Mouse (Mus musculus): Measurements from ENCODE around the gene Pgpep1. TPM values are rescaled to one million over a fixed set of nuclear protein-coding genes. Genes with fewer than 3 reads are reported as not detected.

The Pgpep1 gene
- total and polyA plus RNA-seq, 2 experiments from 2014 or later, result 44.2 to 65.7 TPM

DNA sequence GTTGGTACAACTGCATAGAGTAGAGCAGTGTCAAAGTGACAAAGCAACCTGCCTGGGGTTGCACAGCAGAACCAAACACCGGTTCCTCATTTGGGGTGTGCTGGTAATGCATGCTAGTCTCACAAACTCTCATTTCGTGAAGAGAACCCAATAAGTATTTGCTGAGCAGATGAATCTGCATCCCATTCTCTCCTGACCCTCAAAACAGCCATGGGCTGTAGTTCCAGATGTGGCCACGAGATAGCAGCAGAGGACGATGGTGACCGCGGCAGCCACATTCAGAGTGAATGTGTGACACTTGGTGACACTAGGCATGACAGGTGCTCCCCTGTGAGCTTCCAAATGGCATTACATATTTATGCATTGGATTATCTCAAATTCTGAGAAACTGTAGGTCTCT is 48.3 kb downstream of the Pgpep1 start:
- ATAC-seq (no peak), DNase-seq (ENCODE audit: low spot score) (peak; percentile 88)
- H3K4me1 ChIP-seq (ENCODE audit: insufficient read depth, low read length), result peaks cover 21% of the 10 kb centered on the region
- H3K4me2 ChIP-seq (ENCODE audit: low read depth, low read length), result peak overlapping the region; percentile 78
- WGBS, result under 1% methylated on average over 6 of the region's 6 CpGs
- no peaks in the 10 kb centered on the region for H3K9me3 ChIP-seq (ENCODE audit: low read length)
- H3K27ac ChIP-seq, result peak overlapping the region; percentile 66; the same call in 1 of the 2 replicates
- H3K36me3 ChIP-seq (ENCODE audit: insufficient read depth, low read length), result no peaks in the 10 kb centered on the region
- peak; percentile 98 for TF ChIP-seq CTCF (IDR thresholded peaks at IDR 0.05; ENCODE audit: low read depth)
- peak overlapping the region; percentile 36 for H3K4me3 ChIP-seq (ENCODE audit: low read length)
- H3K9ac ChIP-seq (replicated peaks; ENCODE audit: low read length), result peak overlapping the region; percentile 40; the same call in 1 of the 2 replicates
- H3K27me3 ChIP-seq (ENCODE audit: insufficient read depth, low read length), result no peaks in the 10 kb centered on the region

DNA sequence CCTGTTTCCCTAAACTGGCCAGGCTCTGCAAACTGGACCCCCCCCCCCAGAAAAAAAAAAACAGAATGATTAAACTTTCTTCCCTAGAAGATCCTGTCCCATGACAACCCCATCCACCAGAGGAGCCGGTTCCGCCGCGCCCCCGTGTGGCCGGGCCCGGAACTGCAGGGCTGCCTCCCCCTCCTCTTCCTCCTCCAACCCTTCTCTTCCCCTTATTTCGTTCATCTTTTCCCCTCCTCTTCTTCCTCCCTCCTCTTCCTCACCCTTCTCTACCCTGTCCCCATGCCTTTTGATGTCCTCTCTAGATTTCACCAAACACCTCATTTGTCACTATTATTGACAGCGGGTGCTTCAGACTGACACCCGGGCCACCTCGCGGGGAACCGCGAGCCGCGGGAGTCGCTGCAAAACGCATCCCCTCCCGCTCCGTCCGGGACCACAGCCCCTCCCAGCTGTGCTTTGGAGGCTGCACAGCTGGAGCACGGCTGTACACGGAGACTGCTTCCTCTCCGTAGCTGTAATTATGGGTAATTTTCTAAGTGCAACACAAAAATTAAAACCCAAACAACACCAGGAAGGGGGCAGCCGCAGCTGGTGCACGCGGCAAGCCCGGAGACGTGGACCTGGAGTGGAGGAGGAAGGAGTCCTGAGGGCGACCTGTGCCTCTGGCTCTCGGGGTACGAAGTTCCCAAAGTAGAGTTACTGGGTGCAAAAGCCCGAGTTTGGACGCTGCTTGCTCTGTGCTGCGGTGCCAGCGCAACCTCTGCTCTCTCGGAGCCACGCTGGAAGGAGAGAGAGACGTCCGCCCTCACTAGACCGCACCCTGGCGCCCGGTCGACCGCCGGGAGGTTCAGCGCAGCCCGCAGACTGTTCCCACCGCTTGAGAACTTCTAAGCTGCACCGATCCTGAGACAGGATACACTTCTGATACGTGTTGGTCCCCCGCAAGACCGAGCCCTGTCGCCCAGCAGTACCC is 49.1 kb downstream of the Pgpep1 start:
- Histone ChIP-seq H3K9me3 (ENCODE audit: low read length) (no peaks in the 10 kb centered on the region), H3K4me3 (ENCODE audit: low read length) (peak overlapping the region; percentile 36), H3K4me1 (ENCODE audit: insufficient read depth, low read length) (peaks cover 25% of the 10 kb centered on the region), H3K36me3 (ENCODE audit: insufficient read depth, low read length) (no peaks in the 10 kb centered on the region), H3K9ac (replicated peaks; ENCODE audit: low read length) (peak overlapping the region; percentile 40), H3K27ac (peak overlapping the region; percentile 80; the same call in 1 of the 2 replicates), H3K4me2 (ENCODE audit: low read depth, low read length) (peak overlapping the region; percentile 78), H3K27me3 (ENCODE audit: insufficient read depth, low read length) (no peaks in the 10 kb centered on the region)
- no peak for ATAC-seq
- WGBS, result under 1% methylated on average over 54 of the region's 54 CpGs
- peak; percentile 66 for DNase-seq (ENCODE audit: low spot score)
- TF ChIP-seq CTCF (IDR thresholded peaks at IDR 0.05; ENCODE audit: low read depth), result peak; percentile 94

DNA sequence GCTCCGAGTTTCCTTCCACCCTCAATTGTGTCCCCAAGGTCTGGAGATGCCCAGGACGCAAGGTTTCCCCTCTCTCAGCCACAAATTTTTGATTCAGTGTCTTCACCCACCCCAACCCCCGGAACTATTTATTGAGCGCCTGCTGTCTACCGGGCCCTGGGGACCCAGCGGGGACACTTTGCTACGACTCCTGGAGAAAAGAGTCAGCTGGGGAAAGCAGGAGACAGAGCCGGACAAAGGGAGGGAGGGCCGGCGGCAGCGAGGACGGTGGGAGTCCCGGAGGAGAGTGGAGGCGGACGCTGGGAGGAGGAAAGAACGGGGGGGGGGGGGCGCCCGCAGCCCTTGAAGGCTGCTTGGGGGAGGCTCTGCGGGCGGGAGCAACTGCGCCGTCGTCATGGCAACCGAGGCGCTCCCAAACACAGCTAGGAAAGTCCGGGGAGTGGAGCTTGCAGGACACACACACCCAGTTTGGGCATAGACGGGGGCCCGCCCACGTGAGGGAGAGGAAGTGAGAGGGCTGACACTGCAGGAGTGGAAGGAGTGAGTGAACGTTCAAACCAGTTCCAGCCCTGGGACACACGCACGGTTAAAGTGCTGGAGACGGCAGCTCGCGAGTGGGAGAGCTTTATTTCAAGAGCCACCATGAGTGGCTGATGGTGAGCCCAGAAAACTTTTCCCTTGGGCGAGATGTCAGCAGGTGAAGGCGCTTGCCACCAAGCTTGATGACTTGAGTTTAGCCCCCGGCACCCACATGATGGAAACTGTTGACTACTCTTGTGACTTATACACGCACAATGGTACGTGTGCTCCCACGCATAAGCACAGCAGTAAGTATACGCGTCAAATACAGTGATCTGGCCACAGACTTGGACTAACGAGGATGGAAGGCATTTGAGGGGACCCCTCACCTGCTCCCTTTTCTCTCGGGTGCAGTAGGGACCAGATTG is 50.1 kb downstream of the Pgpep1 start:
- no peak for TF ChIP-seq CTCF (IDR thresholded peaks at IDR 0.05; ENCODE audit: low read depth)
- Histone ChIP-seq H3K9me3 (ENCODE audit: low read length) (no peaks in the 10 kb centered on the region), H3K4me1 (ENCODE audit: insufficient read depth, low read length) (peaks cover 25% of the 10 kb centered on the region), H3K4me2 (ENCODE audit: low read depth, low read length) (peak overlapping the region; percentile 78), H3K36me3 (ENCODE audit: insufficient read depth, low read length) (no peaks in the 10 kb centered on the region), H3K27me3 (ENCODE audit: insufficient read depth, low read length) (no peaks in the 10 kb centered on the region), H3K4me3 (ENCODE audit: low read length) (peak overlapping the region; percentile 33), H3K9ac (replicated peaks; ENCODE audit: low read length) (peak overlapping the region; percentile 55), H3K27ac (peak overlapping the region; percentile 80)
- 2% methylated on average over 39 of the region's 45 CpGs for WGBS
- ATAC-seq, result peak; percentile 28; the same call in 1 of the 2 replicates
- DNase-seq (ENCODE audit: low spot score), result peak; percentile 82

DNA sequence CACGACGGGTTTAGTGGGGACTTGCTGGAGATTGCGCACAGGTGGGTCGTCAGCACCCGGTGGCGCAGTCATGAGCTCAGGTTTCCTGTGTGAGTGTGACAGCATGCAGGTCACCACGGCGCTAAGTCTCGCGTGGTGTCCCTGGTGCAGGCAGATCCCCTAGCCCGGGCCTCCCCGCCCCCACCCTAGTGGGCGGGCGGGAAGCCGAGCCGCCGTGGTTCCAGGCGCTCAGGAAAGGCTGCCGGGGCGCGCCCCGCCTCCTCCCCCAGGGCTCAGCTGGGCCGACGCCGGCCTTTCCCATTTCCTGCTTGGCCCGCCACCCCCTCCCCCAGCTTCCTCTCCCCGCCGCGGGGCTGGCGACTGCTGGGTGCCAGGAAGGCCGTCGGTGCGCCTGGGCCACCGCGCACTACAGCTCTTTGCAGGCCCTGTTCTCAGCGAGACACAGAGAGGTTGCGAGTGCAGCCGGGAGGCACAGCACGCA is 50.8 kb downstream of the Pgpep1 start:
- peak overlapping the region; percentile 55 for H3K9ac ChIP-seq (replicated peaks; ENCODE audit: low read length)
- no peaks in the 10 kb centered on the region for H3K27me3 ChIP-seq (ENCODE audit: insufficient read depth, low read length)
- H3K36me3 ChIP-seq (ENCODE audit: insufficient read depth, low read length), result no peaks in the 10 kb centered on the region
- peak overlapping the region; percentile 78 for H3K4me2 ChIP-seq (ENCODE audit: low read depth, low read length)
- H3K9me3 ChIP-seq (ENCODE audit: low read length), result no peaks in the 10 kb centered on the region
- no peak for TF ChIP-seq CTCF (IDR thresholded peaks at IDR 0.05; ENCODE audit: low read depth)
- peaks cover 25% of the 10 kb centered on the region for H3K4me1 ChIP-seq (ENCODE audit: insufficient read depth, low read length)
- peak overlapping the region; percentile 33 for H3K4me3 ChIP-seq (ENCODE audit: low read length)
- DNase-seq (ENCODE audit: low spot score), result peak; percentile 78
- WGBS, result under 1% methylated on average over 39 of the region's 39 CpGs
- peak; percentile 65 for ATAC-seq
- H3K27ac ChIP-seq, result peak overlapping the region; percentile 80

DNA sequence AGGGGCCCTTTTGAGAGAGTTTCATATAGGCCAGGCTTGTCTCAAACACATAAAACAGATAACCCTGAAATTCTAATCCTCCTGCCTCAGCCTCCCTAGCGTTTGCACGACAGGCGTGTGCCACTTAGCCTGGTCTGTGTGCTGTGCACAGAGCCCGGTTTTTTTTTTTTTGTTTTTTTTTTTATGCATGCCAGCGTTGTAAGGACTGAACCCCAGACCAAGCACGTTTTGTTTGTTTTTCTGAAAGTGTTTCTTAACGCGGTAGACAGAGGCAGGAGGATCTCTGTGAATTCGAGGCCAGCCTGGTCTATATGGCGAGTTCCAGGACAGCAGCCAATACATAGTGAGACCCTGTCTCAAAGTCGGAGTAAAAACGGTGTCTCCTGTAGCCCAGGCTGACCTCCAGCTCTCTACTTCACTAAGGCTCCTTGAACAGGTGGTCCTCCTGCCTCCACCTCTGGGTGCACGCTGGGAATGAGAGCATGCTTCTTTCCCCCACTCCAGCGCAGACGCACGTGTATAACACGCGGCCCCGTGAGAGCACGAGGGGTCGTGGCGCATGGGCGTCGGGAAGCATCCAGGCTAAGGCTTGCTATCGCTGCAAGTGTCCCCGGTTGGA is 51.3 kb downstream of the Pgpep1 start, which contains the start of gene Ssbp4:
TSS of gene Ssbp4 (minus strand) at position 124 of the 619 bp plus-strand sequence.
- Histone ChIP-seq H3K27ac (peak within 1 kb of the TSS; percentile 80), H3K4me3 (ENCODE audit: low read length) (peak within 1 kb of the TSS; percentile 59), H3K9ac (replicated peaks; ENCODE audit: low read length) (peak within 1 kb of the TSS; percentile 76), H3K27me3 (ENCODE audit: insufficient read depth, low read length) (no peaks in the 10 kb centered on the region), H3K4me1 (ENCODE audit: insufficient read depth, low read length) (peaks cover 25% of the 10 kb centered on the region), H3K36me3 (ENCODE audit: insufficient read depth, low read length) (no peaks in the 10 kb centered on the region), H3K9me3 (ENCODE audit: low read length) (no peaks in the 10 kb centered on the region), H3K4me2 (ENCODE audit: low read depth, low read length) (peak within 1 kb of the TSS; percentile 78)
- 6% methylated on average over 26 of the region's 26 CpGs for WGBS
- DNase-seq (ENCODE audit: low spot score), result no peak
- no peak for TF ChIP-seq CTCF (IDR thresholded peaks at IDR 0.05; ENCODE audit: low read depth)
- ATAC-seq, result peak; percentile 7; the same call in 1 of the 2 replicates

All from hindbrain, postnatal 0 days (tissue).